Mouse (Mus musculus) retina, postnatal 7 days (tissue): ENCODE data around the gene Park7.

Source experiments
- DNase-seq: peaks from one replicate; pipeline ENCODE4 v3.0.0-alpha.2; 2012; ENCODE audit warnings: low read depth, low spot score

The Park7 gene

DNA sequence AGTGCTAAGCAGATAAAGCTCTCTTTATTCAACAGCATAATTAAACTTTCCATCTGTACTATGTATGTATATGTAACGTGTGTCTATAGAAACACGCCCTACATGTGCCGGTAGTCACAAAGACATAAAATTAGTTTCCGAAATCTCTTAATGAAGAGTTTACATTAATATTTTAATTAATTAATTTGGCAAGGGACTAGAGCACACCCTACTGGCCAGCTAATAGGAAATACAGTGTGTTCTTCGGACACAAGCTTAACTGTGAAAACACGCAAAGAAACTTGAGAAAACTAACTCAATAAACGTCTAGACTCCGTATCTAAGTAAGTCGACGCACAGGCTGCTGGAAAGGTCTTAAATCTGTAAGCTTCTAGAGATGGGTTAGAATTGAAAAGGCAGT, 64.3 kb downstream of the Park7 start:
- no peak for DNase-seq
